Mouse (Mus musculus): ENCODE measurements around the gene Hadhb. TPM values are rescaled to one million over a fixed set of nuclear protein-coding genes. Genes with fewer than 3 reads are reported as not detected.

Hadhb gene
- polyA plus RNA-seq, 1 experiment from 2014 or later, result 169 TPM

GRCm38 (mm10) chr5:30137271-30137670, 17.8 kb upstream of the Hadhb start:
- DNase-seq (ENCODE audit: low spot score), result no peak
- WGBS, result 96% methylated on average over 9 of the region's 9 CpGs
- ATAC-seq (replicated peaks; ENCODE audit: low FRiP score, low TSS enrichment, low read depth), result no peak
- H3K4me3 ChIP-seq (ENCODE audit: low read depth, low read length), result no peak overlapping the region
- H3K9me3 ChIP-seq (ENCODE audit: control insufficient read depth, low read length), result no peaks in the 10 kb centered on the region
- no peak overlapping the region for H3K9ac ChIP-seq (ENCODE audit: low read length)
- no peaks in the 10 kb centered on the region for H3K27me3 ChIP-seq (replicated peaks; ENCODE audit: control insufficient read depth, insufficient read depth, low read length)
- no peak overlapping the region for H3K4me2 ChIP-seq (ENCODE audit: low read length)
- peaks cover 87% of the 10 kb centered on the region for H3K36me3 ChIP-seq (ENCODE audit: control insufficient read depth, insufficient read depth, low read length)
- no peak overlapping the region for H3K27ac ChIP-seq (ENCODE audit: low read depth)
- no peaks in the 10 kb centered on the region for H3K4me1 ChIP-seq (replicated peaks; ENCODE audit: control insufficient read depth, insufficient read depth, low read length)

GRCm38 (mm10) chr5:30138193-30138592, 16.9 kb upstream of the Hadhb start:
- H3K27me3 ChIP-seq (replicated peaks; ENCODE audit: control insufficient read depth, insufficient read depth, low read length), result no peaks in the 10 kb centered on the region
- H3K4me2 ChIP-seq (ENCODE audit: low read length), result no peak overlapping the region
- no peaks in the 10 kb centered on the region for H3K4me1 ChIP-seq (replicated peaks; ENCODE audit: control insufficient read depth, insufficient read depth, low read length)
- H3K4me3 ChIP-seq (ENCODE audit: low read depth, low read length), result no peak overlapping the region
- H3K27ac ChIP-seq (ENCODE audit: low read depth), result no peak overlapping the region
- WGBS, result 89% methylated on average over 4 of the region's 4 CpGs
- ATAC-seq (replicated peaks; ENCODE audit: low FRiP score, low TSS enrichment, low read depth) (no peak), DNase-seq (ENCODE audit: low spot score) (no peak)
- H3K9me3 ChIP-seq (ENCODE audit: control insufficient read depth, low read length), result no peaks in the 10 kb centered on the region
- H3K36me3 ChIP-seq (ENCODE audit: control insufficient read depth, insufficient read depth, low read length), result peaks cover 85% of the 10 kb centered on the region
- H3K9ac ChIP-seq (ENCODE audit: low read length), result no peak overlapping the region

GRCm38 (mm10) chr5:30146526-30146925, 8.5 kb upstream of the Hadhb start:
- Histone ChIP-seq H3K4me1 (replicated peaks; ENCODE audit: control insufficient read depth, insufficient read depth, low read length) (no peaks in the 10 kb centered on the region), H3K36me3 (ENCODE audit: control insufficient read depth, insufficient read depth, low read length) (peaks cover 56% of the 10 kb centered on the region), H3K9ac (ENCODE audit: low read length) (no peak overlapping the region), H3K9me3 (ENCODE audit: control insufficient read depth, low read length) (no peaks in the 10 kb centered on the region), H3K27ac (ENCODE audit: low read depth) (no peak overlapping the region), H3K4me3 (ENCODE audit: low read depth, low read length) (no peak overlapping the region), H3K4me2 (ENCODE audit: low read length) (no peak overlapping the region), H3K27me3 (replicated peaks; ENCODE audit: control insufficient read depth, insufficient read depth, low read length) (no peaks in the 10 kb centered on the region)
- ATAC-seq (replicated peaks; ENCODE audit: low FRiP score, low TSS enrichment, low read depth), result no peak
- no peak for DNase-seq (ENCODE audit: low spot score)
- 86% methylated on average over 6 of the region's 6 CpGs for WGBS

GRCm38 (mm10) chr5:30148133-30148920, 6.7 kb upstream of the Hadhb start:
- no peaks in the 10 kb centered on the region for H3K27me3 ChIP-seq (replicated peaks; ENCODE audit: control insufficient read depth, insufficient read depth, low read length)

GRCm38 (mm10) chr5:30152007-30152406, 3.0 kb upstream of the Hadhb start:
- Histone ChIP-seq H3K9ac (ENCODE audit: low read length) (no peak overlapping the region), H3K27ac (ENCODE audit: low read depth) (no peak overlapping the region), H3K36me3 (ENCODE audit: control insufficient read depth, insufficient read depth, low read length) (peaks cover 4% of the 10 kb centered on the region), H3K9me3 (ENCODE audit: control insufficient read depth, low read length) (no peaks in the 10 kb centered on the region), H3K27me3 (replicated peaks; ENCODE audit: control insufficient read depth, insufficient read depth, low read length) (no peaks in the 10 kb centered on the region), H3K4me3 (ENCODE audit: low read depth, low read length) (no peak overlapping the region), H3K4me1 (replicated peaks; ENCODE audit: control insufficient read depth, insufficient read depth, low read length) (peaks cover 9% of the 10 kb centered on the region), H3K4me2 (ENCODE audit: low read length) (no peak overlapping the region)
- ATAC-seq (replicated peaks; ENCODE audit: low FRiP score, low TSS enrichment, low read depth) (no peak), DNase-seq (ENCODE audit: low spot score) (no peak)
- WGBS, result 67% methylated on average over 4 of the region's 4 CpGs

More at GRCm38 (mm10) chr5:30148133-30148920, 6.7 kb upstream of the Hadhb start:
- peaks cover 39% of the 10 kb centered on the region for H3K36me3 ChIP-seq (ENCODE audit: control insufficient read depth, insufficient read depth, low read length)
- 82% methylated on average over 5 of the region's 5 CpGs for WGBS
- no peak overlapping the region for H3K4me2 ChIP-seq (ENCODE audit: low read length)
- no peak for DNase-seq (ENCODE audit: low spot score)
- H3K4me3 ChIP-seq (ENCODE audit: low read depth, low read length), result no peak overlapping the region
- no peak overlapping the region for H3K9ac ChIP-seq (ENCODE audit: low read length)
- no peak overlapping the region for H3K27ac ChIP-seq (ENCODE audit: low read depth)
- no peak for ATAC-seq (replicated peaks; ENCODE audit: low FRiP score, low TSS enrichment, low read depth)
- H3K9me3 ChIP-seq (ENCODE audit: control insufficient read depth, low read length), result no peaks in the 10 kb centered on the region
- H3K4me1 ChIP-seq (replicated peaks; ENCODE audit: control insufficient read depth, insufficient read depth, low read length), result no peaks in the 10 kb centered on the region

GRCm38 (mm10) chr5:30152413-30152812, 2.6 kb upstream of the Hadhb start:
- Histone ChIP-seq H3K36me3 (ENCODE audit: control insufficient read depth, insufficient read depth, low read length) (peaks cover under 1% of the 10 kb centered on the region; the same call in 1 of the 2 replicates), H3K9ac (ENCODE audit: low read length) (no peak overlapping the region), H3K27me3 (replicated peaks; ENCODE audit: control insufficient read depth, insufficient read depth, low read length) (no peaks in the 10 kb centered on the region), H3K4me1 (replicated peaks; ENCODE audit: control insufficient read depth, insufficient read depth, low read length) (peaks cover 9% of the 10 kb centered on the region), H3K27ac (ENCODE audit: low read depth) (no peak overlapping the region), H3K4me2 (ENCODE audit: low read length) (no peak overlapping the region), H3K9me3 (ENCODE audit: control insufficient read depth, low read length) (no peaks in the 10 kb centered on the region), H3K4me3 (ENCODE audit: low read depth, low read length) (no peak overlapping the region)
- DNase-seq (ENCODE audit: low spot score) (no peak), ATAC-seq (replicated peaks; ENCODE audit: low FRiP score, low TSS enrichment, low read depth) (no peak)
- WGBS, result 78% methylated on average over 1 of the region's 1 CpGs

GRCm38 (mm10) chr5:30153222-30153621, 1.8 kb upstream of the Hadhb start:
- H3K9me3 ChIP-seq (ENCODE audit: control insufficient read depth, low read length), result no peaks in the 10 kb centered on the region
- no peak for ATAC-seq (replicated peaks; ENCODE audit: low FRiP score, low TSS enrichment, low read depth)
- H3K27me3 ChIP-seq (replicated peaks; ENCODE audit: control insufficient read depth, insufficient read depth, low read length), result no peaks in the 10 kb centered on the region
- no peaks in the 10 kb centered on the region for H3K36me3 ChIP-seq (ENCODE audit: control insufficient read depth, insufficient read depth, low read length)
- no peak overlapping the region for H3K4me3 ChIP-seq (ENCODE audit: low read depth, low read length)
- H3K27ac ChIP-seq (ENCODE audit: low read depth), result no peak overlapping the region
- WGBS, result 85% methylated on average over 2 of the region's 2 CpGs
- peaks cover 9% of the 10 kb centered on the region for H3K4me1 ChIP-seq (replicated peaks; ENCODE audit: control insufficient read depth, insufficient read depth, low read length)
- no peak for DNase-seq (ENCODE audit: low spot score)
- no peak overlapping the region for H3K4me2 ChIP-seq (ENCODE audit: low read length)
- H3K9ac ChIP-seq (ENCODE audit: low read length), result no peak overlapping the region

- peaks cover 9% of the 10 kb centered on the region for H3K4me1 ChIP-seq (replicated peaks; ENCODE audit: control insufficient read depth, insufficient read depth, low read length)
- no peak for DNase-seq (ENCODE audit: low spot score)
These were observed 1.0 kb upstream of the Hadhb start for GRCm38 (mm10) chr5:30154013-30154412.

GRCm38 (mm10) chr5:30155395-30155792, 346 bp downstream of the Hadhb start:
- no peaks in the 10 kb centered on the region for H3K9me3 ChIP-seq (ENCODE audit: control insufficient read depth, low read length)
- H3K4me2 ChIP-seq (ENCODE audit: low read length), result peak overlapping the region; percentile 85
- 1% methylated on average over 31 of the region's 31 CpGs for WGBS
- H3K27me3 ChIP-seq (replicated peaks; ENCODE audit: control insufficient read depth, insufficient read depth, low read length), result no peaks in the 10 kb centered on the region
- peaks cover 9% of the 10 kb centered on the region for H3K4me1 ChIP-seq (replicated peaks; ENCODE audit: control insufficient read depth, insufficient read depth, low read length)
- peak overlapping the region; percentile 84 for H3K9ac ChIP-seq (ENCODE audit: low read length)
- ATAC-seq (replicated peaks; ENCODE audit: low FRiP score, low TSS enrichment, low read depth) (peak; percentile 70), DNase-seq (ENCODE audit: low spot score) (no peak)
- peak overlapping the region; percentile 92 for H3K27ac ChIP-seq (ENCODE audit: low read depth)
- peak overlapping the region; percentile 92 for H3K4me3 ChIP-seq (ENCODE audit: low read depth, low read length)
- H3K36me3 ChIP-seq (ENCODE audit: control insufficient read depth, insufficient read depth, low read length), result 0 out of 2 replicates have a peak, but pooled peaks cover 3% of the 10 kb centered on the region

More at GRCm38 (mm10) chr5:30154013-30154412, 1.0 kb upstream of the Hadhb start:
- no peaks in the 10 kb centered on the region for H3K9me3 ChIP-seq (ENCODE audit: control insufficient read depth, low read length)
- 19% methylated on average over 4 of the region's 4 CpGs for WGBS
- H3K27me3 ChIP-seq (replicated peaks; ENCODE audit: control insufficient read depth, insufficient read depth, low read length), result no peaks in the 10 kb centered on the region
- H3K36me3 ChIP-seq (ENCODE audit: control insufficient read depth, insufficient read depth, low read length), result 0 out of 2 replicates have a peak, but pooled peaks cover 3% of the 10 kb centered on the region
- no peak for ATAC-seq (replicated peaks; ENCODE audit: low FRiP score, low TSS enrichment, low read depth)
- peak overlapping the region; percentile 85 for H3K4me2 ChIP-seq (ENCODE audit: low read length)
- peak overlapping the region; percentile 84 for H3K9ac ChIP-seq (ENCODE audit: low read length)
- peak overlapping the region; percentile 92 for H3K4me3 ChIP-seq (ENCODE audit: low read depth, low read length)
- no peak overlapping the region for H3K27ac ChIP-seq (ENCODE audit: low read depth)
